Mouse (Mus musculus): ENCODE data around the gene Gm7544. TPM values are rescaled to one million over a fixed set of nuclear protein-coding genes. Genes with fewer than 3 reads are reported as not detected.
"Not testable (repeated sequence)": the region's sequence is repeated elsewhere in the genome, so short reads cannot be mapped to it uniquely, and the experiment has no call there.

Gene Gm7544
- total and polyA plus RNA-seq, 2 experiments from 2014 or later, result not detected

GRCm38 (mm10) chr1:82938666-82939065 is 17.1 kb downstream of the Gm7544 start:
- DNase-seq (ENCODE audit: low spot score) (no peak), ATAC-seq (ENCODE audit: low FRiP score) (no peak)
- Histone ChIP-seq H3K27me3 (ENCODE audit: insufficient read depth, low read length) (no peaks in the 10 kb centered on the region), H3K27ac (ENCODE audit: low read depth, low read length) (no peak overlapping the region), H3K9ac (replicated peaks; ENCODE audit: low read length, poor library complexity, severe bottlenecking) (no peak overlapping the region), H3K4me3 (ENCODE audit: low read depth, low read length) (no peak overlapping the region), H3K4me1 (ENCODE audit: insufficient read depth, low read length) (no peaks in the 10 kb centered on the region), H3K9me3 (ENCODE audit: low read length) (no peaks in the 10 kb centered on the region), H3K36me3 (ENCODE audit: insufficient read depth, low read length) (no peaks in the 10 kb centered on the region), H3K4me2 (ENCODE audit: low read depth, low read length, poor library complexity, severe bottlenecking) (no peak overlapping the region)
- TF ChIP-seq CTCF (IDR thresholded peaks at IDR 0.05), result no peak
- 96% methylated on average over 5 of the region's 5 CpGs for WGBS

GRCm38 (mm10) chr1:82931326-82931725 is 24.5 kb downstream of the Gm7544 start, which contains the start of gene Gm6217:
Gm6217 (minus strand) TSS chr1:82931399.
- DNase-seq (ENCODE audit: low spot score); H3K27me3 ChIP-seq (ENCODE audit: insufficient read depth, low read length); H3K36me3 ChIP-seq (ENCODE audit: insufficient read depth, low read length); H3K4me3 ChIP-seq (ENCODE audit: low read depth, low read length); H3K27ac ChIP-seq (ENCODE audit: low read depth, low read length); H3K4me2 ChIP-seq (ENCODE audit: low read depth, low read length, poor library complexity, severe bottlenecking); ATAC-seq (ENCODE audit: low FRiP score); H3K4me1 ChIP-seq (ENCODE audit: insufficient read depth, low read length); H3K9ac ChIP-seq (replicated peaks; ENCODE audit: low read length, poor library complexity, severe bottlenecking); H3K9me3 ChIP-seq (ENCODE audit: low read length): not testable (repeated sequence)
- WGBS, result no CpG with 5 or more reads among the region's 6 CpGs

GRCm38 (mm10) chr1:82930558-82930957 is 25.3 kb downstream of the Gm7544 start:
- ATAC-seq (ENCODE audit: low FRiP score); H3K9me3 ChIP-seq (ENCODE audit: low read length); H3K4me3 ChIP-seq (ENCODE audit: low read depth, low read length); H3K9ac ChIP-seq (replicated peaks; ENCODE audit: low read length, poor library complexity, severe bottlenecking); H3K27me3 ChIP-seq (ENCODE audit: insufficient read depth, low read length); H3K27ac ChIP-seq (ENCODE audit: low read depth, low read length); H3K4me2 ChIP-seq (ENCODE audit: low read depth, low read length, poor library complexity, severe bottlenecking); H3K4me1 ChIP-seq (ENCODE audit: insufficient read depth, low read length); DNase-seq (ENCODE audit: low spot score); H3K36me3 ChIP-seq (ENCODE audit: insufficient read depth, low read length): not testable (repeated sequence)
- WGBS, result 89% methylated on average over 1 of the region's 3 CpGs

GRCm38 (mm10) chr1:82924650-82925049 is 31.2 kb downstream of the Gm7544 start, which contains the start of gene A030014E15Rik:
A030014E15Rik (plus strand) TSS chr1:82924917.
- H3K36me3 ChIP-seq (ENCODE audit: insufficient read depth, low read length), result no peaks in the 10 kb centered on the region
- no peaks in the 10 kb centered on the region for H3K27me3 ChIP-seq (ENCODE audit: insufficient read depth, low read length)
- no peak within 1 kb of the TSS for H3K27ac ChIP-seq (ENCODE audit: low read depth, low read length)
- H3K4me3 ChIP-seq (ENCODE audit: low read depth, low read length), result no peak within 1 kb of the TSS
- H3K9ac ChIP-seq (replicated peaks; ENCODE audit: low read length, poor library complexity, severe bottlenecking), result no peak within 1 kb of the TSS
- TF ChIP-seq CTCF (IDR thresholded peaks at IDR 0.05), result no peak
- ATAC-seq (ENCODE audit: low FRiP score), result no peak
- H3K4me1 ChIP-seq (ENCODE audit: insufficient read depth, low read length), result no peaks in the 10 kb centered on the region
- no peaks in the 10 kb centered on the region for H3K9me3 ChIP-seq (ENCODE audit: low read length)
- no peak within 1 kb of the TSS for H3K4me2 ChIP-seq (ENCODE audit: low read depth, low read length, poor library complexity, severe bottlenecking)
- WGBS, result 83% methylated on average over 3 of the region's 6 CpGs
- no peak for DNase-seq (ENCODE audit: low spot score)

- not testable (repeated sequence) for H3K27me3 ChIP-seq (ENCODE audit: insufficient read depth, low read length); H3K36me3 ChIP-seq (ENCODE audit: insufficient read depth, low read length); H3K9ac ChIP-seq (replicated peaks; ENCODE audit: low read length, poor library complexity, severe bottlenecking); H3K4me3 ChIP-seq (ENCODE audit: low read depth, low read length); ATAC-seq (ENCODE audit: low FRiP score); DNase-seq (ENCODE audit: low spot score); H3K27ac ChIP-seq (ENCODE audit: low read depth, low read length); H3K4me2 ChIP-seq (ENCODE audit: low read depth, low read length, poor library complexity, severe bottlenecking); H3K4me1 ChIP-seq (ENCODE audit: insufficient read depth, low read length); H3K9me3 ChIP-seq (ENCODE audit: low read length)
- WGBS, result 87% methylated on average over 4 of the region's 5 CpGs
Observed at GRCm38 (mm10) chr1:82913434-82913833, 42.4 kb downstream of the Gm7544 start.

GRCm38 (mm10) chr1:82913025-82913424 is 42.8 kb downstream of the Gm7544 start, which contains the start of gene A030005L19Rik:
A030005L19Rik (plus strand) TSS chr1:82913325.
- WGBS, result 79% methylated on average over 3 of the region's 3 CpGs
- Histone ChIP-seq H3K4me1 (ENCODE audit: insufficient read depth, low read length) (no peaks in the 10 kb centered on the region), H3K27me3 (ENCODE audit: insufficient read depth, low read length) (no peaks in the 10 kb centered on the region), H3K36me3 (ENCODE audit: insufficient read depth, low read length) (peaks cover 3% of the 10 kb centered on the region; the same call in 1 of the 2 replicates), H3K27ac (ENCODE audit: low read depth, low read length) (no peak within 1 kb of the TSS), H3K9me3 (ENCODE audit: low read length) (no peaks in the 10 kb centered on the region), H3K4me3 (ENCODE audit: low read depth, low read length) (no peak within 1 kb of the TSS), H3K9ac (replicated peaks; ENCODE audit: low read length, poor library complexity, severe bottlenecking) (no peak within 1 kb of the TSS), H3K4me2 (ENCODE audit: low read depth, low read length, poor library complexity, severe bottlenecking) (no peak within 1 kb of the TSS)
- peak; percentile 29 for TF ChIP-seq CTCF (IDR thresholded peaks at IDR 0.05)
- ATAC-seq (ENCODE audit: low FRiP score) (no peak), DNase-seq (ENCODE audit: low spot score) (no peak)
